Mouse (Mus musculus) embryonic facial prominence, embryonic 14.5 days (tissue): ENCODE results near the gene Ifitm7. TPM values are rescaled to one million over a fixed set of nuclear protein-coding genes. Genes with fewer than 3 reads are reported as not detected.

Source experiments
- ATAC-seq: fragments of 200-750 bp; cut with Nextera tagmentation; 2 replicates; pipeline ENCODE4 v1.8.0; 2017; ENCODE audit warnings: low read depth, moderate number of reproducible peaks, moderate TSS enrichment
- DNase-seq: peaks from one replicate; pipeline ENCODE4 v3.0.0-alpha.2; 2015; ENCODE audit warnings: low spot score
- H3K27ac ChIP-seq: fragments of 300-500 bp; sonication (generic); replicated peaks from 2 replicates; pipeline ENCODE4 v1.5.1; 2014; ENCODE audit warnings: low read depth, mild to moderate bottlenecking, low read length, moderate library complexity
- H3K27me3 ChIP-seq: fragments of 300-500 bp; sonication (generic); replicated peaks from 2 replicates; pipeline ENCODE4 v1.6.1; 2014; ENCODE audit warnings: low read length; ENCODE audit not compliant: control insufficient read depth, insufficient read depth
- H3K36me3 ChIP-seq: fragments of 300-500 bp; sonication (generic); 2 replicates; pipeline ENCODE4 v1.6.1; 2014; ENCODE audit warnings: low read length, mixed read lengths; ENCODE audit not compliant: control insufficient read depth, insufficient read depth
- H3K4me1 ChIP-seq: fragments of 300-500 bp; sonication (generic); 2 replicates; pipeline ENCODE4 v1.6.1; 2014; ENCODE audit warnings: antibody characterized with exemption, low read length; ENCODE audit not compliant: control insufficient read depth, insufficient read depth
- H3K4me2 ChIP-seq: fragments of 300-500 bp; sonication (generic); 2 replicates; pipeline ENCODE4 v1.6.1; 2014; ENCODE audit warnings: low read depth, mild to moderate bottlenecking, low read length, moderate library complexity, mixed read lengths
- H3K4me3 ChIP-seq: fragments of 300-500 bp; sonication (generic); 2 replicates; pipeline ENCODE4 v1.5.1; 2014; ENCODE audit warnings: low read depth, mild to moderate bottlenecking, low read length
- H3K9ac ChIP-seq: fragments of 300-500 bp; sonication (generic); 2 replicates; pipeline ENCODE4 v1.6.1; 2014; ENCODE audit warnings: low read depth, mild to moderate bottlenecking, low read length, moderate library complexity, mixed read lengths
- H3K9me3 ChIP-seq: fragments of 300-500 bp; sonication (generic); 2 replicates; pipeline ENCODE4 v1.6.1; 2016; ENCODE audit warnings: low read length; ENCODE audit not compliant: control insufficient read depth
- whole genome bisulfite sequencing: fragments of 180-500 bp; shearing (Covaris S2); extraction: QIAGEN DNeasy Blood & Tissue Kit; methylation state at CpG from one replicate; pipeline ENCODE4 v1.1.7; 2014; 5-methylcytosine and 5-hydroxymethylcytosine counted together
- polyA plus RNA-seq: library from polyadenylated mRNA; unstranded; fragments of >200 nt; fragmentation: Nextera tagmentation; extraction: Ambion mirVana; gene quantifications from 2 replicates; pipeline ENCODE4 v1.2.1, GENCODE M21; 2014

Ifitm7 gene
- polyA plus RNA-seq, 1 experiment from 2014 or later, result not detected

DNA sequence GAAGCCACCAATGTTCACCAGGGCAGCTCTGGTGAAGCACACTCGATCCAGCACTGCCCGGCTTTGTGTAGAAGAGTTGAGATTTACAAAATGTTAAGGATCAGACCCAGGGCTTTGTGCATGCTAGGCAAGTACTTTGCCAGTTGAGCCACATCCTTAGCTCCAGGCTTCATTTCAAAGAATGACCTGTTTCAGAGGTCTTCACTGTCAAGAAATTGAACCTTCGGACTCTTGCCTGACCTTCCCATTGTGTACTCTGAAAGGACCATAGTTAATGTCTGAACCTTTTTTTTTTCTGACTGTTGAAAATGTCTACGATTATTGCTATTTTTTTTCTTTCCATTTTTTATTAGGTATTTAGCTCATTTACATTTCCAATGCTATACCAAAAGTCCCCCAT, 23.3 kb upstream of the Ifitm7 start:
- ATAC-seq, result no peak
- Histone ChIP-seq H3K27ac (no peak overlapping the region), H3K36me3 (no peaks in the 10 kb centered on the region), H3K9ac (no peak overlapping the region), H3K4me3 (no peak overlapping the region), H3K9me3 (no peaks in the 10 kb centered on the region), H3K27me3 (no peaks in the 10 kb centered on the region), H3K4me1 (no peaks in the 10 kb centered on the region), H3K4me2 (no peak overlapping the region)
- 89% methylated on average over 4 of the region's 4 CpGs for WGBS
- DNase-seq, result no peak

DNA sequence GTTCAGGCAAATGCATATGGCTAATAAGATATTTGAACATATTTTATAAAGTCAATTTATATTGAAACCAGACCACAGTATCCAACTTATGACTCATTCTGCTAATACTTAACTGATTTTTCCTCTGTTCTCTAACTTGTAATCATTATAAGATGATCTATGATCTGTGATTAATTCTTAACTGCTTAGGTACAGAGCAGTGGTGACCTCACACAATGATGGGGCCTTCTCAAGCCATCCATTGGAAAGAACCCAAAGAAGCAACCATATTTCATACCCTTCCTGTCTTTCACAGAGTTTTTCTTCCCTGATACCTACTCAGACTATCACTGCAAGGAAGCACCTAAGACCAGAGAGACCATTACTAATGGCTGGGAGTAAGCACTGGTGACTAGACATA, 22.0 kb upstream of the Ifitm7 start:
- no peaks in the 10 kb centered on the region for H3K36me3 ChIP-seq
- no peaks in the 10 kb centered on the region for H3K9me3 ChIP-seq
- ATAC-seq (no peak), DNase-seq (no peak)
- no peaks in the 10 kb centered on the region for H3K27me3 ChIP-seq
- H3K4me3 ChIP-seq, result no peak overlapping the region
- no peak overlapping the region for H3K4me2 ChIP-seq
- no peaks in the 10 kb centered on the region for H3K4me1 ChIP-seq
- no peak overlapping the region for H3K27ac ChIP-seq
- no peak overlapping the region for H3K9ac ChIP-seq

DNA sequence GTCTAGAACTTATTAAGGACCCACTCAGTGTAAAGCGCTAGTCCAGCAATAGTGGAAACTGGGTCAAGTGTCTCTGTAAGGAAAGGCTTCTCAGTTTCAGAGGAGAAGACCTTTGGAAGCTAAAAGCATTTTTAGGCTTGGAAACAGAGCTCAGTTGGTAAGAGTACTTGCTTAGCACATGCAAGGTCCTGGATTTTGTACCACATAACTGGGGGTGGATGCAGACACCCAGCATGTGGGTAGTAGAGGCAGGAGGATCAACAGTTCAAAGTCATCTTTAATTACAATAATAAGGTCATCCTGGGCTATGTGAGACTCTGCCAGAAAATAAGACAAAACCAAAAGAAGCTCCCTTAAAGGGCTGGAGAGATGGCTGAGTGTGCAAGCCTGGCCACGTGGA, 21.4 kb upstream of the Ifitm7 start:
- no peak overlapping the region for H3K4me2 ChIP-seq
- no peaks in the 10 kb centered on the region for H3K27me3 ChIP-seq
- H3K4me1 ChIP-seq, result no peaks in the 10 kb centered on the region
- no peak overlapping the region for H3K27ac ChIP-seq
- no peak for ATAC-seq
- H3K36me3 ChIP-seq, result no peaks in the 10 kb centered on the region
- no peak overlapping the region for H3K9ac ChIP-seq
- no peak overlapping the region for H3K4me3 ChIP-seq
- no peaks in the 10 kb centered on the region for H3K9me3 ChIP-seq
- 64% methylated on average over 2 of the region's 2 CpGs for WGBS
- no peak for DNase-seq

DNA sequence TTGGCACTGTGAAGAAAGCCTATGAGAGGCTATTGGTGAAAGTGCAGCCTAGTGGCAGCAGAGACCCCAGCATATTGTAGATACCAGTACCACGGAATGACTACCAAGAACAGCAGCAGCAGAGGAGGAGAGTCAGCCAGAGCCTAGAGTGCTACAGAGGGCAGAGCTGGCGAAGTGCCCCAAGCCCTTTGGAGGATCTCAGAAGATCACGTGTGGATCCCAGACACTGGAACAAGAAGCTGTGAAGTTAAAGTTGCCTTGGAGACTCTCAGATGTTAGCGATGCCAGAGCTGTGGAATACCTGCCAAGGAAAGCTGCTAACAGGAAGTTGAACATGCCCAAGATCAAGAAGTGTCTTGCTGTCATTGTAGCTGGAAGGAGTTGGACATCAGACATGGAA, 18.6 kb upstream of the Ifitm7 start:
- Histone ChIP-seq H3K27me3 (no peaks in the 10 kb centered on the region), H3K9me3 (no peaks in the 10 kb centered on the region), H3K27ac (no peak overlapping the region), H3K4me3 (no peak overlapping the region), H3K36me3 (no peaks in the 10 kb centered on the region), H3K4me2 (no peak overlapping the region), H3K9ac (no peak overlapping the region), H3K4me1 (no peaks in the 10 kb centered on the region)
- DNase-seq (no peak), ATAC-seq (no peak)
- WGBS, result 85% methylated on average over 4 of the region's 4 CpGs

DNA sequence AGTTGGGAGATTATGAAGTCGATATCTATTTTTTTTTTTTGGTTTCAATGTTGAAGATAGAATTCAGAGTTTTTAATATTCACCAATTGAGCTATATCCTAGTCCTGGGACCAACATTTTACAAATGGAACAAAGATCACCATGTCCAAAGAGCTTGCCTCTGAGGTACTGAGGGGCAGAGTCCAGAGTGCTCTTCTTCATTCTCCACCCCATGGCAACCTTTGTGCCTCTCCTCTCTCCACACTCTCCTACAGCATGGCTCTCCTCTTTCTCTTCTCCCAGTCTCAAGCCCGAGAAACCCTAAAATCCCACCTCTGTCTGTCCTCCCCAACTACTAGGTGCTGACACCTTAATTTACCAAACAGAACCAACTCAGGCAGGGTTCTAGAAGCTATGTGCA, 18.0 kb upstream of the Ifitm7 start:
- H3K4me1 ChIP-seq, result no peaks in the 10 kb centered on the region
- no peak overlapping the region for H3K9ac ChIP-seq
- H3K36me3 ChIP-seq, result no peaks in the 10 kb centered on the region
- H3K4me3 ChIP-seq, result no peak overlapping the region
- ATAC-seq, result no peak
- DNase-seq, result no peak
- H3K27me3 ChIP-seq, result no peaks in the 10 kb centered on the region
- H3K27ac ChIP-seq, result no peak overlapping the region
- no peaks in the 10 kb centered on the region for H3K9me3 ChIP-seq
- WGBS, result 79% methylated on average over 2 of the region's 2 CpGs
- H3K4me2 ChIP-seq, result no peak overlapping the region

DNA sequence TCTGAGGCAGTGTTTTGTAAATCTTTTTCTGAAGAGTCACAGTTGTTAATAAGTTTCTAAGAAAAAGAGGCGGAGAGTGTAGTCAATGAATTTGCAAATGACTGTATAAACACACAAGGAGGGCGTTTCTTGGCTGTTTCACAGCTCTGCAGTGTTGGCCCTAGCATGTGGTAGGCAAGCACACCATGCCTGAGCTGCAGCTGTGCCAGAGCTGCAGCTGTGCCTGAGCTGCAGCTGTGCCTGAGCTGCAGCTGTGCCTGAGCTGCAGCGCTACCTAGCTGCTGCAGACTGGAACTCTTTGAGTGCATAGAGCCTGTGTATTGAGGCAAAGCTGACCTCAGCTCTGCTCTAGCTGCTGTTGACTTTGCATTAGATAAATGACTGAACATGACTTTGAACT, 17.5 kb upstream of the Ifitm7 start:
- H3K36me3 ChIP-seq, result no peaks in the 10 kb centered on the region
- DNase-seq (peak; percentile 68), ATAC-seq (peak; percentile 91)
- no peak overlapping the region for H3K27ac ChIP-seq
- no peak overlapping the region for H3K4me3 ChIP-seq
- no peaks in the 10 kb centered on the region for H3K27me3 ChIP-seq
- WGBS, result 31% methylated on average over 3 of the region's 3 CpGs
- no peaks in the 10 kb centered on the region for H3K4me1 ChIP-seq
- H3K9ac ChIP-seq, result no peak overlapping the region
- H3K9me3 ChIP-seq, result no peaks in the 10 kb centered on the region
- H3K4me2 ChIP-seq, result no peak overlapping the region

DNA sequence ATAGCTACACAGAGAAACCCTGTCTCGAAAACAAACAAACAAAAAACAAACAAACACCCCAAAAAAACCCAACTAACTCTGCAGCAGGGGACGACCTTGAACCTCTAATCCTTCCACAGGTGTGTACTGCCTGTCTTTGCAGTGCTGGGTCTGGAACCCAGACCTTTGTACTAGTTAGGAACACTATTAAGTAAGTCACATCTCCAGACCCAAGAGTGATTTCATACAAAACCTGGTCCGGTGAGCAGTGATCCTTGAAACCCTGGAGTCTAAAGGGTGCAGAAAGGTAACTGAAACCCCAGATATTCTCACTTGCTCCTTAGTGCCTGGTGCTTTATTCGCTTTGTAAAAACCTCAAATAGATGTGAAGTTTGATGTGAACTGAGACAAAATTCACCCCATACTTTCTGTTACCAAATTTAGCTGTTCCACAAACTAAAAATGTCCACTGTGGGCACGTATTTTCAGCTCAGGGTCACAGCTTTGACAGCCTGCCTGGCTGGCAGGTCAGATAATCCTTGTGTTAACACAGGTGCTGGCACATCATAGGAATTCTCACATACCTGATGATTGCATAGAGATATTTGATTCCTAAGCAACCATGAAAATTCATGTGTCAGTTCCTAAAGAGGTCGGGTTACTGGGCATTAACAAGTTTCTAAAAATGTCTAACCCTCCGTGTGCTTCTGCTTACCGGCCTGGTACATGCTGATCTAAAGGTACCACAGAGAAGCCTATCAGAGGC, 16.9 kb upstream of the Ifitm7 start:
- H3K9ac ChIP-seq, result no peak overlapping the region
- H3K4me2 ChIP-seq, result no peak overlapping the region
- H3K4me3 ChIP-seq, result no peak overlapping the region
- H3K27ac ChIP-seq, result no peak overlapping the region
- WGBS, result 54% methylated on average over 8 of the region's 8 CpGs
- H3K4me1 ChIP-seq, result no peaks in the 10 kb centered on the region
- H3K36me3 ChIP-seq, result no peaks in the 10 kb centered on the region
- DNase-seq, result peak; percentile 33
- H3K9me3 ChIP-seq, result no peaks in the 10 kb centered on the region
- ATAC-seq, result peak; percentile 44; the same call in 1 of the 2 replicates
- H3K27me3 ChIP-seq, result no peaks in the 10 kb centered on the region

DNA sequence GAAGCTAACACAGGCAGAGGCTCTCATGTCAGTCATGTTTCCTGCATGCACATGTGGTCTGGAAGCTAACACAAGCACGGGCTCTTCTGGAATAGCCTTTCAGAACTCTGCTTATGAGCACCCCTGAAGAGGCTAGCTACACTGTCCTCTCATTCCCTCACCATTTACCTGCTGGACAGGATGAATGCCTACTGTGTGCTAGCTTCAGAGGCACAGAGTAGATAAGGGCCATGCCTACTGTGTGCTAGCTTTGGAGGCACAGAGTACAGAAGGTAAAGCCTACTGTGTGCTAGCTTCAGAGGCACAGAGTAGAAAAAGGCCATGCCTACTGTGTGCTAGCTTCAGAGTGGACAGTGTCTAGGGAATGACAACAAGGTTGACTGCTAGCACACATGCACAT, 7.8 kb upstream of the Ifitm7 start:
- Histone ChIP-seq H3K4me3 (no peak overlapping the region), H3K4me1 (no peaks in the 10 kb centered on the region), H3K27ac (no peak overlapping the region), H3K4me2 (no peak overlapping the region), H3K9me3 (no peaks in the 10 kb centered on the region), H3K27me3 (no peaks in the 10 kb centered on the region), H3K36me3 (no peaks in the 10 kb centered on the region), H3K9ac (no peak overlapping the region)
- no peak for DNase-seq
- 62% methylated on average over 1 of the region's 1 CpGs for WGBS
- no peak for ATAC-seq

DNA sequence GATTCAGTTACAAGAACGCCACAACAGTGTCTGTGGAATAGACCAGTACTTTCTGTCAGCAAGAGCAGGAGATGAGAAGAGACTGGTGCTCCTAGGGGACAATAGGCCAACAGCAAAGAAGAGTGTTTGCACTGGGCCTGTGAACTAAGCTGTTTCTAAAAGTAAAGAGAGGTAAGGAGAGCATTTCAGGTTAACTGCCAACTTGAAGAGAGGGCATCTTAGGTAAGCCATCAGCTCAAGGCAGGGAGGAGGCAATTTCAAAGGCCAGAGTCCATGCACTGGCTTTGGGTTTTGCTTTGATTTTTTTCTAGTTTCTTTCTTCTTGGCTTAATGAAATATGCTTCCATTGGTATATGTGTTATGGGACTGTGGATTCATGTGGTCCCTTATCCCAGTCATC, 7.4 kb upstream of the Ifitm7 start:
- H3K36me3 ChIP-seq, result no peaks in the 10 kb centered on the region
- 81% methylated on average over 1 of the region's 1 CpGs for WGBS
- ATAC-seq (no peak), DNase-seq (no peak)
- no peak overlapping the region for H3K9ac ChIP-seq
- H3K27me3 ChIP-seq, result no peaks in the 10 kb centered on the region
- H3K4me3 ChIP-seq, result no peak overlapping the region
- H3K4me2 ChIP-seq, result no peak overlapping the region
- no peaks in the 10 kb centered on the region for H3K4me1 ChIP-seq
- H3K9me3 ChIP-seq, result no peaks in the 10 kb centered on the region
- H3K27ac ChIP-seq, result no peak overlapping the region
